In genomic region chr16:56048038-56048437, GRCm38 (mm10) we compare ENCODE assay signal across 7 mouse cellular contexts. TPM values are rescaled to one million over a fixed set of nuclear protein-coding genes. Genes with fewer than 3 reads are reported as not detected.
DNase-seq lines count a peak whose midpoint lies in the region; ATAC-seq and TF ChIP-seq lines count a peak whose summit lies in the region.
"Not testable (repeated sequence)": the region's sequence is repeated elsewhere in the genome, so short reads cannot be mapped to it uniquely, and the experiment has no call there.

Gene Senp7 (plus strand): TSS chr16:56048338.

- TF ChIP-seq EP300 in liver, postnatal 0 days (IDR thresholded peaks at IDR 0.05; ENCODE audit: low read depth), result not testable (repeated sequence)

- not testable (repeated sequence) for TF ChIP-seq POLR2A in bone marrow macrophage, adult 2 months (IDR thresholded peaks at IDR 0.05; ENCODE audit: borderline replicate concordance, low read depth, low read length)

- no CpG with 5 or more reads among the region's 4 CpGs for WGBS in forebrain, embryonic 13.5 days
- WGBS in heart, embryonic 12.5 days, result no CpG with 5 or more reads among the region's 4 CpGs
- no CpG with 5 or more reads among the region's 4 CpGs for WGBS in hindbrain, postnatal 0 days
- no CpG with 5 or more reads among the region's 4 CpGs for WGBS in liver, postnatal 0 days (ENCODE audit: insufficient replicate concordance)
- no CpG with 5 or more reads among the region's 4 CpGs for WGBS in neural tube, embryonic 12.5 days

- not testable (repeated sequence) for H3K4me1 ChIP-seq in bone marrow macrophage, adult 2 months (ENCODE audit: control insufficient read depth, insufficient read depth, low read length); forebrain, embryonic 13.5 days; heart, embryonic 12.5 days (replicated peaks); hindbrain, postnatal 0 days (ENCODE audit: insufficient read depth, low read length); liver, postnatal 0 days (ENCODE audit: insufficient read depth); neural tube, embryonic 12.5 days

- ATAC-seq in forebrain, embryonic 13.5 days; heart, embryonic 12.5 days (ENCODE audit: insufficient number of reproducible peaks, low FRiP score); hindbrain, postnatal 0 days; liver, postnatal 0 days; neural tube, embryonic 12.5 days (ENCODE audit: low FRiP score, low read depth): not testable (repeated sequence)

- not testable (repeated sequence) for H3K36me3 ChIP-seq in forebrain, embryonic 13.5 days (ENCODE audit: poor library complexity, severe bottlenecking); heart, embryonic 12.5 days; hindbrain, postnatal 0 days (ENCODE audit: insufficient read depth, low read length); liver, postnatal 0 days (replicated peaks; ENCODE audit: insufficient read depth, low read length); neural tube, embryonic 12.5 days

- H3K27ac ChIP-seq in bone marrow macrophage, adult 2 months (ENCODE audit: insufficient read depth, low read depth, low read length); forebrain, embryonic 13.5 days; heart, embryonic 12.5 days (ENCODE audit: poor library complexity, severe bottlenecking); hindbrain, postnatal 0 days; left cerebral cortex, adult 2 months; liver, postnatal 0 days (ENCODE audit: low read depth); neural tube, embryonic 12.5 days: not testable (repeated sequence)

- not testable (repeated sequence) for H3K9me3 ChIP-seq in forebrain, embryonic 13.5 days (replicated peaks); heart, embryonic 12.5 days (replicated peaks); hindbrain, postnatal 0 days (ENCODE audit: low read length); liver, postnatal 0 days (ENCODE audit: low read length); neural tube, embryonic 12.5 days

- not testable (repeated sequence) for H3K4me2 ChIP-seq in forebrain, embryonic 13.5 days; heart, embryonic 12.5 days; hindbrain, postnatal 0 days (ENCODE audit: low read depth, low read length); liver, postnatal 0 days (ENCODE audit: low read depth, low read length); neural tube, embryonic 12.5 days (replicated peaks)

- not testable (repeated sequence) for H3K4me3 ChIP-seq in bone marrow macrophage, adult 2 months (ENCODE audit: insufficient read depth, low read length); forebrain, embryonic 13.5 days; heart, embryonic 12.5 days; hindbrain, postnatal 0 days (ENCODE audit: low read length); left cerebral cortex, adult 2 months; liver, postnatal 0 days (ENCODE audit: low read depth, low read length); neural tube, embryonic 12.5 days

- DNase-seq in hindbrain, postnatal 0 days (ENCODE audit: low spot score); left cerebral cortex, adult 2 months (ENCODE audit: extremely low spot score in 1 of 2, low spot score in 2 of 2); liver, postnatal 0 days: not testable (repeated sequence)

- not testable (repeated sequence) for H3K9ac ChIP-seq in forebrain, embryonic 13.5 days; heart, embryonic 12.5 days; hindbrain, postnatal 0 days (replicated peaks; ENCODE audit: low read length); liver, postnatal 0 days (replicated peaks); neural tube, embryonic 12.5 days

- TF ChIP-seq CTCF in bone marrow macrophage, adult 2 months (IDR thresholded peaks at IDR 0.05; ENCODE audit: low read depth, low read length); hindbrain, postnatal 0 days (IDR thresholded peaks at IDR 0.05; ENCODE audit: low read depth); left cerebral cortex, adult 2 months (IDR thresholded peaks at IDR 0.05); liver, postnatal 0 days (IDR thresholded peaks at IDR 0.05; ENCODE audit: low read depth): not testable (repeated sequence)

- intact Hi-C loops in left cerebral cortex, adult 2 months (cut with DNase I), result not testable (repeated sequence)

- not testable (repeated sequence) for H3K27me3 ChIP-seq in forebrain, embryonic 13.5 days; heart, embryonic 12.5 days (replicated peaks); hindbrain, postnatal 0 days (ENCODE audit: insufficient read depth, low read length); liver, postnatal 0 days (ENCODE audit: insufficient read depth, low read length); neural tube, embryonic 12.5 days (replicated peaks)

RNA-seq across cellular contexts. Expression of gene Senp7, which starts in this region (rescaled TPM):
- polyA plus RNA-seq in bone marrow macrophage, adult 2 months (2012; ENCODE audit: insufficient read depth, insufficient read length, missing spikeins), result 23.1 and 24.4 TPM in 2 replicates
- 56.1 and 57.6 TPM in 2 replicates for polyA plus RNA-seq in forebrain, embryonic 13.5 days (2015; fragmentation: Nextera tagmentation; extraction: Ambion mirVana)
- polyA plus RNA-seq in heart, embryonic 12.5 days (2016; fragmentation: Nextera tagmentation; extraction: Ambion mirVana), result 20.8 and 24.8 TPM in 2 replicates
- 11.4 and 23.8 TPM in 2 replicates for total RNA-seq in hindbrain, postnatal 0 days (2014; rRNA removed)
- polyA plus RNA-seq in hindbrain, postnatal 0 days (2015; fragmentation: Nextera tagmentation; extraction: Ambion mirVana), result 30.3 and 31.3 TPM in 2 replicates
- 10 to 100 TPM; 41.7 to 44.4 TPM for total RNA-seq in left cerebral cortex, adult 2 months (2021)
- 7.4 and 10.6 TPM in 2 replicates for polyA plus RNA-seq in liver, postnatal 0 days (2015; fragmentation: Nextera tagmentation; extraction: Ambion mirVana)
- 44.9 and 51.6 TPM in 2 replicates for polyA plus RNA-seq in neural tube, embryonic 12.5 days (2016; fragmentation: Nextera tagmentation; extraction: Ambion mirVana)
